Mouse (Mus musculus) CH12.LX (cell line): Measurements from ENCODE around the gene Arfip1. TPM values are rescaled to one million over a fixed set of nuclear protein-coding genes. Genes with fewer than 3 reads are reported as not detected.

Source experiments
- DNase-seq: peaks from one replicate; pipeline ENCODE4 v3.0.0-alpha.2; 2013; ENCODE audit errors: extremely low read depth
- H3K27ac ChIP-seq: 2 replicates; pipeline ENCODE4 v1.5.1; 2012; ENCODE audit warnings: low read depth, mild to moderate bottlenecking, control low read depth, moderate library complexity; ENCODE audit not compliant: insufficient read depth
- H3K27me3 ChIP-seq: replicated peaks from 2 replicates; pipeline ENCODE3; 2012; ENCODE audit warnings: inconsistent platforms
- H3K36me3 ChIP-seq, 2 experiments: replicated peaks in 1 of 2; 2 replicates each; pipeline versions ENCODE3 to v1.6.1; 2012; ENCODE audit warnings: inconsistent platforms in 1 of 2, low read length in 1 of 2, mild to moderate bottlenecking in 1 of 2, mixed read lengths in 1 of 2, moderate library complexity in 1 of 2; ENCODE audit not compliant: control insufficient read depth in 1 of 2, insufficient read depth in 1 of 2
- H3K4me1 ChIP-seq, 2 experiments: 2 replicates each; pipeline ENCODE4 v1.6.1; 2012; ENCODE audit warnings: inconsistent platforms in 1 of 2, moderate library complexity in 1 of 2; ENCODE audit not compliant: insufficient read depth in 2 of 2, control insufficient read depth in 1 of 2
- H3K4me2 ChIP-seq: 2 replicates; pipeline ENCODE4 v1.6.1; 2012; ENCODE audit warnings: low read depth, mild to moderate bottlenecking, control low read depth; ENCODE audit not compliant: poor library complexity, insufficient read depth, severe bottlenecking
- H3K4me3 ChIP-seq, 3 experiments: fragments of 150-350 bp in 1 of 3; sonication (generic) in 1 of 3; replicated peaks in 1 of 3; 2 replicates each; pipeline versions ENCODE3 to v1.5.1; 2011 to 2012; ENCODE audit warnings: low read depth in 2 of 3, low read length in 2 of 3, mild to moderate bottlenecking in 2 of 3, moderate library complexity in 2 of 3, control low read depth in 1 of 3, improper control_type of control experiment in 1 of 3, inconsistent platforms in 1 of 3, mixed read lengths in 1 of 3; ENCODE audit not compliant: poor library complexity in 1 of 3
- H3K79me2 ChIP-seq: replicated peaks from 2 replicates; pipeline ENCODE4 v1.6.1; 2012; ENCODE audit warnings: mild to moderate bottlenecking, moderate library complexity; ENCODE audit not compliant: control insufficient read depth, poor library complexity, insufficient read depth, severe bottlenecking; ENCODE audit errors: extremely low read depth
- H3K9ac ChIP-seq: 2 replicates; pipeline ENCODE4 v1.6.1; 2012; ENCODE audit warnings: low read depth, mild to moderate bottlenecking, control low read depth, moderate library complexity; ENCODE audit not compliant: insufficient read depth
- H3K9me3 ChIP-seq: replicated peaks from 2 replicates; pipeline ENCODE3; 2012; ENCODE audit warnings: low read length, inconsistent platforms, mixed read lengths
- BHLHE40 ChIP-seq: IDR thresholded peaks from 2 replicates; pipeline ENCODE4 v1.6.1; 2011; ENCODE audit warnings: mild to moderate bottlenecking, low read depth, low read length, improper control_type of control experiment
- CHD1 ChIP-seq: IDR thresholded peaks from 2 replicates; pipeline ENCODE4 v1.6.1; 2012; ENCODE audit warnings: low read depth, low read length, improper control_type of control experiment, inconsistent platforms
- CHD2 ChIP-seq: IDR thresholded peaks from 2 replicates; pipeline ENCODE4 v1.6.1; 2011; ENCODE audit warnings: low read length, improper control_type of control experiment
- CTCF ChIP-seq, 2 experiments: IDR thresholded peaks in 1 of 2; conservative IDR thresholded peaks in 1 of 2; 2 replicates each; pipeline ENCODE4 v1.5.1; 2011 to 2012; ENCODE audit warnings: low read depth in 2 of 2, low read length in 2 of 2, improper control_type of control experiment in 1 of 2, inconsistent platforms in 1 of 2, mild to moderate bottlenecking in 1 of 2, moderate library complexity in 1 of 2
- ELF1 ChIP-seq: IDR thresholded peaks from 2 replicates; pipeline ENCODE4 v1.6.1; 2014; ENCODE audit warnings: low read depth, mild to moderate bottlenecking, inconsistent platforms, low read length, improper control_type of control experiment
- EP300 ChIP-seq: IDR thresholded peaks from 2 replicates; pipeline ENCODE4 v1.6.1; 2011; ENCODE audit warnings: low read length, improper control_type of control experiment
- GABPA ChIP-seq: IDR thresholded peaks from 2 replicates; pipeline ENCODE4 v1.6.1; 2012; ENCODE audit warnings: low read depth, low read length, improper control_type of control experiment, inconsistent platforms; ENCODE audit not compliant: insufficient replicate concordance
- IRF4 ChIP-seq: IDR thresholded peaks from 2 replicates; pipeline ENCODE4 v1.6.1; 2014; ENCODE audit warnings: low read depth, mild to moderate bottlenecking, inconsistent platforms, low read length, improper control_type of control experiment
- JUND ChIP-seq: conservative IDR thresholded peaks from 2 replicates; pipeline ENCODE4 v1.6.1; 2011; ENCODE audit warnings: low read depth, low read length, improper control_type of control experiment
- MAX ChIP-seq: IDR thresholded peaks from 2 replicates; pipeline ENCODE4 v1.6.1; 2011; ENCODE audit warnings: low read length, improper control_type of control experiment
- MAZ ChIP-seq: IDR thresholded peaks from 2 replicates; pipeline ENCODE4 v1.6.1; 2012; ENCODE audit warnings: low read depth, mild to moderate bottlenecking, inconsistent platforms, low read length, improper control_type of control experiment, moderate library complexity
- MYC ChIP-seq: IDR thresholded peaks from 2 replicates; pipeline ENCODE4 v1.6.1; 2011; ENCODE audit warnings: low read depth, mild to moderate bottlenecking, improper control_type of control experiment, low read length
- NELFE ChIP-seq: IDR thresholded peaks from 2 replicates; pipeline ENCODE4 v1.6.1; 2011; ENCODE audit warnings: low read depth, low read length, improper control_type of control experiment
- NRF1 ChIP-seq: IDR thresholded peaks from 2 replicates; pipeline ENCODE4 v1.6.1; 2014; ENCODE audit warnings: low read depth, mild to moderate bottlenecking, inconsistent platforms, low read length, improper control_type of control experiment, moderate library complexity
- POLR2A ChIP-seq: IDR thresholded peaks from 2 replicates; pipeline ENCODE4 v1.6.1; 2011; ENCODE audit warnings: low read depth, mild to moderate bottlenecking, improper control_type of control experiment, low read length
- RAD21 ChIP-seq: IDR thresholded peaks from 2 replicates; pipeline ENCODE4 v1.6.1; 2011; ENCODE audit warnings: low read depth, mild to moderate bottlenecking, low read length, improper control_type of control experiment, moderate library complexity
- RCOR1 ChIP-seq: conservative IDR thresholded peaks from 2 replicates; pipeline ENCODE4 v1.6.1; 2012; ENCODE audit warnings: low read depth, mild to moderate bottlenecking, inconsistent platforms, low read length, improper control_type of control experiment
- SIN3A ChIP-seq: IDR thresholded peaks from 2 replicates; pipeline ENCODE4 v1.6.1; 2012; ENCODE audit warnings: low read length, improper control_type of control experiment, inconsistent platforms
- TBP ChIP-seq: conservative IDR thresholded peaks from 2 replicates; pipeline ENCODE4 v1.6.1; 2011; ENCODE audit warnings: low read depth, low read length, improper control_type of control experiment
- UBTF ChIP-seq: IDR thresholded peaks from 2 replicates; pipeline ENCODE4 v1.6.1; 2012; ENCODE audit warnings: low read depth, mild to moderate bottlenecking, inconsistent platforms, low read length, improper control_type of control experiment, moderate library complexity
- USF1 ChIP-seq: IDR thresholded peaks from 2 replicates; pipeline ENCODE4 v1.6.1; 2014; ENCODE audit warnings: low read depth, mild to moderate bottlenecking, inconsistent platforms, low read length, improper control_type of control experiment
- USF2 ChIP-seq: conservative IDR thresholded peaks from 2 replicates; pipeline ENCODE4 v1.6.1; 2011; ENCODE audit warnings: low read depth, low read length, improper control_type of control experiment
- ZC3H11A ChIP-seq: IDR thresholded peaks from 2 replicates; pipeline ENCODE4 v1.6.1; 2012; ENCODE audit warnings: low read depth, mild to moderate bottlenecking, inconsistent platforms, low read length, improper control_type of control experiment
- ZKSCAN1 ChIP-seq: IDR thresholded peaks from 2 replicates; pipeline ENCODE4 v1.6.1; 2012; ENCODE audit warnings: low read depth, inconsistent platforms, low read length, improper control_type of control experiment, borderline replicate concordance
- ZMIZ1 ChIP-seq: IDR thresholded peaks from 2 replicates; pipeline ENCODE4 v1.6.1; 2012; ENCODE audit warnings: low read depth, mild to moderate bottlenecking, inconsistent platforms, low read length, improper control_type of control experiment
- ZNF384 ChIP-seq: IDR thresholded peaks from 2 replicates; pipeline ENCODE4 v1.6.1; 2012; ENCODE audit warnings: low read depth, low read length, improper control_type of control experiment, inconsistent platforms
- dilution Hi-C: fragments of 300-500 bp; cut with MboI; formaldehyde crosslinking; loops from 2 replicates; pipeline ENCODE4 v1.14.3; 2020; ENCODE audit warnings: low sequenced_read_pairs; ENCODE audit not compliant: extremely low pct_unique_long_range_greater_than_20kb, extremely low pct_ligation_motif_present
- in situ Hi-C: fragments of 300-500 bp; cut with MboI; formaldehyde crosslinking; loops from 3 replicates; pipeline ENCODE4 v1.14.3; 2019; ENCODE audit warnings: low sequenced_read_pairs, low pct_ligation_motif_present, low pct_unique_long_range_greater_than_20kb, mixed read lengths
- polyA plus RNA-seq: library from polyadenylated mRNA; unstranded; fragments of >175 nt; gene quantifications from 2 replicates; pipeline ENCODE4 v1.2.1, GENCODE M21; 2012; ENCODE audit warnings: low read depth; ENCODE audit not compliant: insufficient read length
- total RNA-seq, 2 experiments: library from RNA; depleted of rRNA; stranded (reverse); fragments of 300-350 nt in 1 of 2; fragments of >200 nt in 1 of 2; gene quantifications; 2 replicates each; pipeline ENCODE4 v1.2.3; 2012 to 2014

Arfip1 gene
- total and polyA plus RNA-seq, 3 experiments: 29.6 to 66.5 (median 36.8) TPM

GRCm38 (mm10) chr3:84449015-84449414, 133.4 kb downstream of the Arfip1 start:
- Histone ChIP-seq H3K4me3 (no peak overlapping the region), H3K9ac (no peak overlapping the region), H3K9me3 (no peaks in the 10 kb centered on the region), H3K79me2 (no peaks in the 10 kb centered on the region), H3K4me2 (no peak overlapping the region), H3K27ac (no peak overlapping the region)
- dilution Hi-C loops: no loop called here
- in situ Hi-C loops: no loop called here
- TF ChIP-seq IRF4 (no peak), RAD21 (no peak), ELF1 (no peak), SIN3A (no peak), POLR2A (no peak), MAX (no peak), USF2 (no peak), NRF1 (no peak), ZC3H11A (no peak), GABPA (no peak), BHLHE40 (no peak), UBTF (no peak), NELFE (no peak), ZMIZ1 (no peak), JUND (no peak), CHD1 (no peak)
- TF ChIP-seq, all 38 proteins: peak for 0
- no peak for DNase-seq
- H3K27me3 ChIP-seq: no peaks in the 10 kb centered on the region
- H3K4me1 ChIP-seq: no peaks in the 10 kb centered on the region
- H3K36me3 ChIP-seq: no peaks in the 10 kb centered on the region

GRCm38 (mm10) chr3:84447803-84448202, 134.6 kb downstream of the Arfip1 start:
- dilution Hi-C loops (no loop called here), in situ Hi-C loops (no loop called here)
- no peak for DNase-seq
- no peak for TF ChIP-seq ZKSCAN1
- no peak for TF ChIP-seq USF1
- TF ChIP-seq MYC: no peak
- no peak for TF ChIP-seq POLR2A
- TF ChIP-seq TBP: no peak
- no peak for TF ChIP-seq ZNF384
- TF ChIP-seq MAZ: no peak
- TF ChIP-seq CHD2: no peak
- no peak for TF ChIP-seq RCOR1
- TF ChIP-seq ZC3H11A: no peak
- TF ChIP-seq EP300: no peak
- no peak for TF ChIP-seq CTCF (conservative IDR thresholded peaks at IDR 0.05 in 1 of 2, IDR thresholded peaks at IDR 0.05 in 1 of 2; ENCODE audit: low read depth in 2 of 2, low read length in 2 of 2)
- Histone ChIP-seq H3K27ac (no peak overlapping the region), H3K79me2 (no peaks in the 10 kb centered on the region), H3K27me3 (no peaks in the 10 kb centered on the region), H3K9me3 (no peaks in the 10 kb centered on the region), H3K4me2 (no peak overlapping the region), H3K36me3 (no peaks in the 10 kb centered on the region), H3K4me3 (no peak overlapping the region), H3K9ac (no peak overlapping the region), H3K4me1 (no peaks in the 10 kb centered on the region)

Other genes starting within 250 kb of the Arfip1 start
- 0.08 and 0.13 TPM in 2 replicates for gene Fhdc1, start 102.2 kb downstream of the Arfip1 start, total RNA-seq (2012; rRNA removed)
- gene Fhdc1, start 102.2 kb downstream of the Arfip1 start, total RNA-seq (2014; rRNA removed): 0.05 TPM in 1 of 2 replicates, not detected in the other
- 0.08 TPM in 1 of 2 replicates, not detected in the other for gene Fhdc1, start 102.2 kb downstream of the Arfip1 start, polyA plus RNA-seq
- not detected in 2 replicates for gene Tigd4, start 10.9 kb upstream of the Arfip1 start, total RNA-seq (2012; rRNA removed)
- not detected in 2 replicates for gene Tigd4, start 10.9 kb upstream of the Arfip1 start, total RNA-seq (2014; rRNA removed)
- gene Tigd4, start 10.9 kb upstream of the Arfip1 start, polyA plus RNA-seq: not detected in 2 replicates
- 38.6 and 42.8 TPM in 2 replicates for gene Tmem154, start 83.6 kb upstream of the Arfip1 start, total RNA-seq (2012; rRNA removed)
- gene Tmem154, start 83.6 kb upstream of the Arfip1 start, total RNA-seq (2014; rRNA removed): 57.1 and 57.7 TPM in 2 replicates
- gene Tmem154, start 83.6 kb upstream of the Arfip1 start, polyA plus RNA-seq: 81.6 and 91.5 TPM in 2 replicates
- 28.5 and 32.5 TPM in 2 replicates for gene Fbxw7, start 232.6 kb upstream of the Arfip1 start, total RNA-seq (2012; rRNA removed)
- 29.8 and 32.6 TPM in 2 replicates for gene Fbxw7, start 232.6 kb upstream of the Arfip1 start, total RNA-seq (2014; rRNA removed)
- 28.4 and 31.3 TPM in 2 replicates for gene Fbxw7, start 232.6 kb upstream of the Arfip1 start, polyA plus RNA-seq